Mouse (Mus musculus): ENCODE results near the gene Gm49354.

GRCm38 (mm10) chr13:59770847-59771246 is 11.2 kb downstream of the Gm49354 start:
- TF ChIP-seq EP300 (optimal IDR thresholded peaks at IDR 0.05) = no peak
- no peak for TF ChIP-seq CTCF (IDR thresholded peaks at IDR 0.05; ENCODE audit: low read depth)
